Mouse (Mus musculus) pancreas, adult 10 weeks (tissue): ENCODE results near the gene Gm6793. TPM values are rescaled to one million over a fixed set of nuclear protein-coding genes. Genes with fewer than 3 reads are reported as not detected.

Experiments used
- polyA plus RNA-seq: library from polyadenylated mRNA; stranded (reverse); fragments of 350-450 nt; fragmentation: Illumina TruSeq; extraction: RNeasy Lipid Tissue Mini Kit (QIAGEN cat#74804); gene quantifications from one replicate; pipeline ENCODE4 v1.2.3, GENCODE M21; 2015; ENCODE audit warnings: low read depth, low replicate concordance; ENCODE audit not compliant: insufficient read depth

The Gm6793 gene
- polyA plus RNA-seq: not detected

GRCm38 (mm10) chr8:112014936-112015335, at the start of gene Gm6793:
Gene Gm6793 (minus strand): TSS chr8:112015036.

GRCm38 (mm10) chr8:112010997-112011815, 3.6 kb downstream of the Gm6793 start, which contains the start of the genes Kars and Terf2ip:
Gene Kars (minus strand): TSS chr8:112011323.
Gene Terf2ip (plus strand): TSS chr8:112011398.

GRCm38 (mm10) chr8:111992013-111992702, 22.7 kb downstream of the Gm6793 start, which contains the start of gene Adat1:
Gene Adat1 (minus strand): TSS chr8:111992302.

Other genes with a start within 250 kb of the Gm6793 start
- 28.2 TPM for gene Cfdp1, start 160.7 kb downstream of the Gm6793 start, polyA plus RNA-seq
- gene Tmem170, start 138.3 kb downstream of the Gm6793 start, polyA plus RNA-seq: 4.8 TPM
- not detected for gene Chst5, start 104.6 kb downstream of the Gm6793 start, polyA plus RNA-seq
- 1.6 TPM for gene Tmem231, start 81.2 kb downstream of the Gm6793 start, polyA plus RNA-seq
- gene Gabarapl2, start 74.3 kb downstream of the Gm6793 start, polyA plus RNA-seq: 31.6 TPM
- 1.5 TPM for gene Adat1, start 22.7 kb downstream of the Gm6793 start, polyA plus RNA-seq
- 21.5 TPM for gene Kars, start 3.7 kb downstream of the Gm6793 start, polyA plus RNA-seq
- 3.3 TPM for gene Terf2ip, start 3.6 kb downstream of the Gm6793 start, polyA plus RNA-seq